Mouse (Mus musculus) lung, postnatal 25 days (tissue): ENCODE results near the gene Dnah3.

Experiments used
- DNase-seq: peaks from one replicate; pipeline ENCODE4 v3.0.0; 2022; ENCODE audit warnings: low spot score

The Dnah3 gene

GRCm38 (mm10) chr7:119941569-119941968 is 153.5 kb downstream of the Dnah3 start:
- DNase-seq: no peak

DNA sequence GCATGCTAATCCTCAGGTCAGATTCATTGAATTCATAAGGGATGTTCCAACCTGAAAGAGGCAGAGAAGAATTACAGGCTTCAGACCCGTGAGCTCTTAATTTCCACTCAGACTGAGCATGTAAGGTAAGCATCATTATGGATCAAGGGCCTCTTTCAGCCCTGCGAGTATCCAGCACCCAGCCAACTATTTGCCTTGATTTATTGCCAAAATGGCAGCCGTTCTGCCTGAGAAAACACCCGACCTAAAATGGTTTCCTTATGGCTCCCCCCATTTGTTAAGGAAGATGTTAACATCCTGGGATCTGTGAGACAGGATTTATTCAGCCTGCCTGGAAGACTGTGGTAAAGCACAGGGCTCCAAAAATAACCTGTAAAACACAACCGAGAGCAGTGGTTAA is 158.0 kb downstream of the Dnah3 start:
- DNase-seq: no peak

DNA sequence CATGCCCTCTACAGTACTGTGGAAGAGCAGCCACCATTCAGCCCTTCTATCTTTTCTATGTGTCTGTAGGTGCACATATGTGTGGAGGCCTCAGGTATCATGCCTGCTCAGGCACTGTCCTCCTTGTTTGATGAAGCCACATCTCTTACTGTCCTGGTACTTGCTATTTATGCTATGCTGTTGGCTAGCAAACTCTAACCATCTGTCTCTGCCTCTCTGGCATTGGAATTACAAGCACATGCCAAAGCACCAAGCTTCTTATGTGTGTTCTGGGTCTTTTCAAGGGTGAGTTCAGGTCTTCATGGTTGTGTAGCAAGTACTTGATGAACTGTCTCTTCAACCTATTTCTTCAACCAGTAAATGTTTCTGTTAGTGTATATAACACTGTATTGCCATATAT is 158.8 kb downstream of the Dnah3 start:
- DNase-seq: no peak

- DNase-seq: peak; percentile 5
Observed at GRCm38 (mm10) chr7:119928783-119929440, 166.2 kb downstream of the Dnah3 start.

- DNase-seq: no peak
Observed at GRCm38 (mm10) chr7:119921054-119921453, 174.0 kb downstream of the Dnah3 start.

GRCm38 (mm10) chr7:119920457-119920856 is 174.6 kb downstream of the Dnah3 start:
- DNase-seq: peak; percentile 14

GRCm38 (mm10) chr7:119911727-119912126 is 183.4 kb downstream of the Dnah3 start:
- no peak for DNase-seq

DNA sequence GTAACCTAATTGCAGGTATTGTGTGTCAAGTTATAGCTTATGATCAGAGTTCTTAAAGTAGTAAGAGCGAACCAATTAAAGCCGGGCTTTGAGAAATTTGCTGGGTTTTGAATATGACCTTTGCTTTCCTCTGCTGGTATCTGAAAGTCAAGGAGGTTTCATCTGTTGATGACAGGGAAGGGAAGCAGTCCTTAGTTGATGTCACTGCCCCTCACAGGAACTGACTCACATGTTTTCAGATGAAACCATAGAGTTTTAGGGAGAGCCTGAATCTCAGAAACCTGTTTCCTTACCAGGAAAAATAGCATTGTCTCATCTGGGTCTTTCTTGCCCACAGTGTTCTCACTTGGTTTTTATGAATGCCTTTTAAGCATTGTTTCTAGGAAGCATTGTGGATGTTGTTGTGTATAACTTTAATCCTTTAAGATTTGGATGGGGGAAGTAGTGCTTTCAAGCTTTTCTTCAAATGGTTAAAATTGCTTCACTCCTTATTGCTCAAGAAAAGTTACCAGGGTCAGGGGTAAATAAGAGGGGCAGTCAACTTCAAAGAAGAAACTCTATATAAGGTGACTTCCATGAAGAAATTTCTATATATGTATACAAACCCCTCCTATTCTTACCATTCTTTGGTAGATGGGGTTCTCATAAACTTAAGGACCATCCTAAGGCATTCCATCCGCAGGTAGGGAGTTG is 188.4 kb downstream of the Dnah3 start:
- no peak for DNase-seq

GRCm38 (mm10) chr7:119899386-119900057 is 195.6 kb downstream of the Dnah3 start:
- no peak for DNase-seq

DNA sequence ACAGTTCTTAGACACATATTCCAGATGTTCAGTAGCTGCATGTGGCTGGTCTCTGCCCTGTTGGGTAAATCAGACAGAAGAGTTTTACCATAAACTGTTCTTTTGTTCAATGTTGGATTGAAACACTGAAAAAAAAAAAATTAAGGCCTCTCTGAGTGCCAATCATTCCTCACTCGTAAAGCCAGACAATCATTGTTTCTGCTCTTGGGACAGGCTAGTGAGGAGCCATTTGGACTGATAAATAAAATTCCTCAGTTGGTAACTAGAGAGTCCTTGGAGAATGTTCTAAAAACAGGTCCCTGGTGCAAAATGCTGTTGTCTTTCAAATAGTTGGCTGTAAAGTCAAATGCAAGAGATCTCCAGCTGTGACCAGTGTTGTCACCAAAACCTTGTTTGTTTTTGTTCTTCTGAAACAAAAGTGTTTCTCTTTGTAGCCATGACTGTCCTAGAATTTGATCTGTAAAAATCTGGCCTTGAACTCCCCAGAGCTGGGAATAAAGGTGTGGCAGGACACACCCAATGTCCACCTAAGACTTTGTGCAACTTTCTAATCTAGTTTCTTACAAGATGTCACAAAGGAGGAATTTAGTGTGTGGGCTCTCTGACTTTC is 196.7 kb downstream of the Dnah3 start:
- DNase-seq: no peak

DNA sequence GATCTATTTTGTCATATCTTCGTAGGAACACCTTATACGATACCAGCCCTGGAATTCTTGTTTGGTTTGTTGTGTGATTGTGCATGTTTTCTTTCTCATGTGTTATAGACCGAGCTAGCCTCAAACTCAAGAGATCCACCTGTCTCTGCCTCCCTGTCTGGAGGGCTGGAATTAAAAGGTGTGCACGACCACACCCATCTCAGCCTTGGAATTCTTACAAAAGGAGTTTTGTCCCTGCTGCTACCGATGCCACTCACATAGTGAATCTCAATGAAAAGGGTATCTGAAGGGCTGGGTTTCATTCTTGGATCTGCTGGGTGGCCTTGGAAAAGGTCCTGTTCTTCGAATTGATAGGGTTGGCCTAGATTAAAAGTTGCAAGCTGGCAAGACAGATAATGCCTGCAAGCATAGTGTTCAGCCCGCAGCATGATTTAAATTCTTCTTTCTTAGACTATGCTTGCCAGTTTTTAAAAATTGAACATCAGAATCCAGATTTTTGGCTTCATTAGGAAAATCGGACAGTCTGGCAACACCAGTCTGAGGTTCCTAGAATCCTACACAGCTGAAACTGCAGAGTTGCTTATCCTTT is 197.5 kb downstream of the Dnah3 start:
- no peak for DNase-seq

DNA sequence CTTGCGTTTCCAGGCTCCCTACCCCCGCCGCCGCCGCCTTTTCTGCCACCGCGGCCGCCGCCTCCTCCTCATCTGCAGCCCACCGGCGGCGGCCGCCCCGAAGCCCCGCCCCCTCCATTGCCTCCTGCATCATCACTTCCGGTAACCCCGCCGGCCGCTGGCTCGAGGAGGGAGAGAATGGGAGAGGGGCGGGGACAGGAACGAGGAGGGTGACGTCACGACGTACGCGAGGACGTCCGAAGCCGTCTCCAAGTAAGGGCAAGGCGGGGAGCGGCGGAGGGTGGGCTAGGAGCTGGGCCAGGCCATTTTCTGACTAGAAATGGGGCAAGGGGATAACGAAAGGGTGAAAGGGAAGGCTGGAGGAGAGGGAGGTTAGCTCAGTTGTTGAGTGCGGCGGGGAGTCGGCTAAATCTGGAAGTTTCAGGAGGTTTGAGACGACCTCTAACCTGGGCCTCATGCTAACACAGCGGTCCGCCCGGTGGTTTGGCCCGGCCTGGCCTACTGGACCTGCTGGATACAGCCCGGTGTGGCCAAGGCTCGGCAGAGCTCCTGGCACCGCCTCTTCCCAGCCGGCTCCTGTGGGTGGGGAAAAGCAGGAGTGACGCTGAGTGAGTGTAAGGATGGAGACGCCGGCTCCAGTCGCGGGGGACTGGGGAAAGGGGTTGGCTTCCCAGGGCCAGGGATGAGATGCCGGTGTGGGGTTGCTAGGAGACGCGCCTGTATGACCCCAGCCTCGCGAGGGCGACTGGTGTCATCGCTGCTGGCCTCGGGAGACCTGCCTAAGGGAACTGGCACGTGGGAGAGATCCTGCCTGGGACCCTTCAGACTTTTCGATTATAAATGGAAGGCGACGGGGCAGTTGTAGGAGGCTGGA is 199.2 kb downstream of the Dnah3 start, which contains the start of the genes Lyrm1 and Dcun1d3:
Gene Lyrm1, plus strand, starts transcription at position 223 of the 874 bp plus-strand sequence.
Gene Dcun1d3, minus strand, starts transcription at position 660 of the 874 bp plus-strand sequence.
- peak; percentile 98 for DNase-seq

GRCm38 (mm10) chr7:119894818-119895544 is 200.1 kb downstream of the Dnah3 start:
- no peak for DNase-seq

DNA sequence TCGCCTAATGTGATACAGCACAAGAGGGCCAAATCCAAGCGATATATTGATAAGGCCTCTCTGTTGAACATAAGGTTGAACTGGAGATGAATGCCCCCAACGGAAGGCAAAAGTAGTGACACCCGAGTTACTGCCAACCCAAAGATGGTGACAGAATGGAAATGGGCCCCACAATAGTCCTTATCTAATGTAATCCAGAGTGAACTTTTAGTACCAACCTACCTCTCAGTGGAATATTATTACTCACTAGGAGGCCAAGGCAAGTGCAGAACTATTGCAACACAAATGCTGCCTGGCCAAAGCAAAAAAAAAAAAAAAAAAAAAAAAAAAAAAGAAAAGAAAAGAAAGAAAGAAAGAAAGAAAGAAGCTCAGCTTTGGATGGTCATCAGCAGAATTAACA is 202.3 kb downstream of the Dnah3 start:
- no peak for DNase-seq

DNA sequence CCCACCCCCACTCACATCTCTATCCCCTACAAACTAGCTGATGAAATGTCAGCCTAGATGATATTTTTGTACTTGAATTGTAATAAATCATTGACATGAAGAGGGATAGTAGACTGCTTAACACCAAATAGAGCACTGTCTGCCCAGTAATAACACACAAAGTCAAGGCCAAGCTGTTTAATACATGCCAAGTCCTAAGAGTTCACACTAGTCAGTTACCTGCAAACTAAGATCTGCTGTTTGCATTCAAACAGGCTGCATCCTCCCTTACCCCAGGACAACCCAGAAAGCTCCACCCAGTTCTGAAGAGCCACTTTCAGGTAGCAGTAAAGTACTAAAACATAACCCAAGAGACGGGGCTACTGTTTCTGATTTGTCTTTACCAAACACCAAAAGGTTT is 202.9 kb downstream of the Dnah3 start:
- DNase-seq: no peak

DNA sequence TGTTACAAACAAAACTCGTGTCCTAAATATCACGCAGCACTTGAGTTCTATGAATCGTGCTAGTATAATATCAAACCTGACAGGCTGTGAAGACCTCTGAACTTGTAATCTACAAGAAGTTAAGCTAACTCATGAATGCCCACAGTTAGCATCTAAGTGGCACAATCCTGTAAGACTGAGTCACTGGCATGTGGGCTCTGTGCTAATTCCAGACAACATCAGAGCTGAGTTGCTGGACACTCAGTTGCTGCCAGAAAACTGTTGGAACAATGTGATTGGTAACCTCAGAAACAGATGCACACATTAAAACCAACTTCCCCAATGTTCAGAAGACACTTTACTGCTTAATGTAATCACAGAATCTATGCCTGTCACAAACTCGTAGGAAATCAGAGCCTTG is 207.2 kb downstream of the Dnah3 start:
- DNase-seq: no peak

- peak; percentile 40 for DNase-seq
Observed at GRCm38 (mm10) chr7:119881229-119881628, 213.9 kb downstream of the Dnah3 start.

DNA sequence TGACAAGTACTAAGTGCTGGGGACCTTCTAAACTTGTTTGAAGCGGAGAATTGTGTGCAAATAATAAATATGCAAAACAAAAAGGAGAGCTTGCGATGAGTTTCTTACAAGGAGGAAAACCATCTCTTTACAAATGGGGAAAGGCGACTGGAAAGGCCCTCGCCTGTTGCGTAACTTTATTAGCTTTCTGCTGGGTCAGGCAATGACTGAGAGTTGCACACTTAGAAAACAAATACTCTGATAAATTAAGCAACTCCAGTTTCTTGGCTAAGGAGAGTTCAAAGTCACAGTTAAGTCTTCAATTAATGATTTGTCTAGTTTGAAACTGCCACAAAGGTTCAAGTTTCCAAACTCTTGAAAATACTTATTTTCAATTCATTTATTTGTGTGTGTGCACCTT is 214.7 kb downstream of the Dnah3 start:
- peak; percentile 64 for DNase-seq

GRCm38 (mm10) chr7:119879171-119879570 is 215.9 kb downstream of the Dnah3 start:
- DNase-seq: no peak

DNA sequence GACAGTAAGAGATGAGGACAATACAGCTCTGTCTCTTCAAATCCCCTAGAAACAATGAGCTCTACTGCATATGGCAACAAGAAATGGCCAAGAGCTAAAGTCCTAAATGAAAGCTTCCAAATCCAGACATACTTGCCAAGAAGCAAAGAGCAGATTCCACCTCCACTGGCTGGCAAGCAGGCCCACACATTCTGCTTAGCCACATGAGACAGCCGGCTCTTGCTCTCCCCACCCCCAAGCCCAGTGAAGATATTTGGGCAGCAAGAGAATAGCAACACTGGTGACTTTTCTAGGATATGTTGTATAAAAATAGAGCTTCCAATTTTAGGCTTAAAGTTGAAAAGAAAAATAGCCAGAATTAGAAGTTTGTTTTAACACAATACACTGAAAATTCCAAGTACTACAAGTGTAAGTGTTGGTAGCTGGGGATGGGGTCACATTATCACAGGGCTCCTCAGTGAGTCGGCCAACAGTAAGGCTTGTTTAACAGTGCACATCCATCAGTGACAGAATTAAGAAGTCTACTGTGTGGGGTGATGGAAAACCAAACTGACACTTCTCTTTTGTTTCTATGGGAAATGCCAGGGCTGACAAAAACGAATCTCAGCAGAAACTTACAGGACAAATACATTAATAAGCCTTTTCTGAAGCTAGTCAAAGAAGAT is 219.2 kb downstream of the Dnah3 start:
- no peak for DNase-seq
